8 mouse cellular contexts compared by ENCODE assay signal in genomic region chr8:70804481-70805206, GRCm38 (mm10). TPM values are rescaled to one million over a fixed set of nuclear protein-coding genes. Genes with fewer than 3 reads are reported as not detected.
DNase-seq lines count a peak whose midpoint lies in the region; ATAC-seq and TF ChIP-seq lines count a peak whose summit lies in the region.

Mast3 (minus strand) TSS chr8:70805054.

- no peak for TF ChIP-seq POLR2A in cerebellum, adult 2 months (IDR thresholded peaks at IDR 0.05; ENCODE audit: borderline replicate concordance, insufficient read depth, low read length)
- TF ChIP-seq POLR2A in spleen, adult 2 months (IDR thresholded peaks at IDR 0.05; ENCODE audit: low read depth, low read length) = peak; percentile 41

- no peaks in the 10 kb centered on the region for H3K36me3 ChIP-seq in intestine, postnatal 0 days (ENCODE audit: control insufficient read depth, insufficient read depth)
- H3K36me3 ChIP-seq in limb, embryonic 13.5 days = no peaks in the 10 kb centered on the region
- no peaks in the 10 kb centered on the region for H3K36me3 ChIP-seq in midbrain, embryonic 15.5 days (replicated peaks)
- H3K36me3 ChIP-seq in spleen, adult 2 months (ENCODE audit: control insufficient read depth, insufficient read depth, low read length) = no peaks in the 10 kb centered on the region

- peaks cover 4% of the 10 kb centered on the region; the same call in 1 of the 2 replicates for H3K4me1 ChIP-seq in cerebellum, adult 2 months (ENCODE audit: control insufficient read depth, insufficient read depth, low read length)
- 0 out of 2 replicates have a peak, but pooled peaks cover 3% of the 10 kb centered on the region for H3K4me1 ChIP-seq in intestine, postnatal 0 days (replicated peaks; ENCODE audit: control insufficient read depth, insufficient read depth, low read length)
- H3K4me1 ChIP-seq in limb, embryonic 13.5 days = peaks cover 12% of the 10 kb centered on the region
- peaks cover 21% of the 10 kb centered on the region for H3K4me1 ChIP-seq in midbrain, embryonic 15.5 days
- peaks cover 49% of the 10 kb centered on the region; the same call in 1 of the 2 replicates for H3K4me1 ChIP-seq in spleen, adult 2 months (ENCODE audit: control insufficient read depth, insufficient read depth, insufficient read length)

- no peak for TF ChIP-seq CTCF in cerebellum, adult 2 months (IDR thresholded peaks at IDR 0.05; ENCODE audit: borderline replicate concordance, insufficient read depth, low read depth, low read length)
- no peak for TF ChIP-seq CTCF in intestine, postnatal 0 days (IDR thresholded peaks at IDR 0.05; ENCODE audit: low read depth)
- TF ChIP-seq CTCF in spleen, adult 2 months (IDR thresholded peaks at IDR 0.05; ENCODE audit: extremely low read depth, insufficient read depth, insufficient read length, insufficient replicate concordance) = no peak

- peaks cover 2% of the 10 kb centered on the region; the same call in 1 of the 2 replicates for H3K27me3 ChIP-seq in cerebellum, adult 2 months (ENCODE audit: control insufficient read depth, insufficient read depth, low read length)
- H3K27me3 ChIP-seq in intestine, postnatal 0 days (replicated peaks; ENCODE audit: control insufficient read depth, insufficient read depth, low read length) = no peaks in the 10 kb centered on the region
- peaks cover 66% of the 10 kb centered on the region for H3K27me3 ChIP-seq in limb, embryonic 13.5 days
- H3K27me3 ChIP-seq in midbrain, embryonic 15.5 days (replicated peaks) = peaks cover 56% of the 10 kb centered on the region
- no peaks in the 10 kb centered on the region for H3K27me3 ChIP-seq in spleen, adult 2 months (ENCODE audit: control insufficient read depth, insufficient read depth, low read length)

- WGBS in cerebellum, adult 2 months = under 1% methylated on average over 45 of the region's 45 CpGs
- 1% methylated on average over 45 of the region's 45 CpGs for WGBS in intestine, postnatal 0 days
- under 1% methylated on average over 45 of the region's 45 CpGs for WGBS in limb, embryonic 13.5 days
- under 1% methylated on average over 45 of the region's 45 CpGs for WGBS in midbrain, embryonic 15.5 days
- WGBS in spleen, adult 2 months = 1% methylated on average over 45 of the region's 45 CpGs

- H3K9me3 ChIP-seq in intestine, postnatal 0 days (ENCODE audit: control insufficient read depth) = no peaks in the 10 kb centered on the region
- no peaks in the 10 kb centered on the region for H3K9me3 ChIP-seq in limb, embryonic 13.5 days
- no peaks in the 10 kb centered on the region for H3K9me3 ChIP-seq in midbrain, embryonic 15.5 days

- peak within 1 kb of the TSS; percentile 60 for H3K4me3 ChIP-seq in cerebellum, adult 2 months (replicated peaks; ENCODE audit: insufficient read depth, low read depth, low read length)
- peak within 1 kb of the TSS; percentile 54 for H3K4me3 ChIP-seq in intestine, postnatal 0 days (ENCODE audit: low read depth, low read length)
- H3K4me3 ChIP-seq in limb, embryonic 13.5 days = peak within 1 kb of the TSS; percentile 57
- peak within 1 kb of the TSS; percentile 55 for H3K4me3 ChIP-seq in midbrain, embryonic 15.5 days
- H3K4me3 ChIP-seq in spleen, adult 2 months (ENCODE audit: extremely low read depth, insufficient read depth, insufficient read length) = peak within 1 kb of the TSS; percentile 63

- peak; percentile 83 for ATAC-seq in intestine, postnatal 0 days
- ATAC-seq in limb, embryonic 13.5 days (ENCODE audit: low FRiP score, low read depth) = peak; percentile 89
- ATAC-seq in midbrain, embryonic 15.5 days (replicated peaks) = peak; percentile 88

- H3K27ac ChIP-seq in cerebellum, adult 2 months (ENCODE audit: insufficient read depth, low read length) = peak within 1 kb of the TSS; percentile 19; the same call in 1 of the 2 replicates
- H3K27ac ChIP-seq in intestine, postnatal 0 days (ENCODE audit: low read depth, low read length) = peak within 1 kb of the TSS; percentile 22; the same call in 1 of the 2 replicates
- no peak within 1 kb of the TSS for H3K27ac ChIP-seq in limb, embryonic 13.5 days
- H3K27ac ChIP-seq in midbrain, embryonic 15.5 days = no peak within 1 kb of the TSS
- H3K27ac ChIP-seq in spleen, adult 2 months (ENCODE audit: insufficient read depth, low read length) = peak within 1 kb of the TSS; percentile 88

- H3K9ac ChIP-seq in intestine, postnatal 0 days (ENCODE audit: low read depth, low read length) = peak within 1 kb of the TSS; percentile 31; the same call in 1 of the 2 replicates
- H3K9ac ChIP-seq in limb, embryonic 13.5 days = peak within 1 kb of the TSS; percentile 54
- peak within 1 kb of the TSS; percentile 44 for H3K9ac ChIP-seq in midbrain, embryonic 15.5 days

- peak; percentile 67 to 73 for DNase-seq in cerebellum, adult 2 months
- no peak for DNase-seq in cerebellum, adult 8-10 months
- DNase-seq in embryo, embryonic 11.5 days (ENCODE audit: low read depth, low spot score) = peak; percentile 59
- no peak for DNase-seq in gonadal fat pad, adult 2 months (ENCODE audit: low read depth)
- DNase-seq in spleen, adult 2 months (ENCODE audit: low read depth in 1 of 2, low spot score in 2 of 2) = peak; percentile 54 to 89

- H3K4me2 ChIP-seq in intestine, postnatal 0 days (replicated peaks; ENCODE audit: low read depth) = peak within 1 kb of the TSS; percentile 97
- peak within 1 kb of the TSS; percentile 83 for H3K4me2 ChIP-seq in limb, embryonic 13.5 days (replicated peaks)
- H3K4me2 ChIP-seq in midbrain, embryonic 15.5 days = peak within 1 kb of the TSS; percentile 88

RNA-seq across cellular contexts. Expression of gene Mast3, which starts in this region (rescaled TPM):
- polyA plus RNA-seq in cerebellum, adult 2 months (2012; rRNA removed) = 69.5 and 70.4 TPM in 2 replicates
- polyA plus RNA-seq in gonadal fat pad, adult 2 months (2012; rRNA removed) = 56.6 and 85.2 TPM in 2 replicates
- 4.4 and 7.2 TPM in 2 replicates for polyA plus RNA-seq in intestine, postnatal 0 days (2015; fragmentation: Nextera tagmentation; extraction: Ambion mirVana)
- 13.1 and 14.0 TPM in 2 replicates for polyA plus RNA-seq in limb, embryonic 13.5 days (2015; fragmentation: Nextera tagmentation; extraction: Ambion mirVana)
- 26.4 and 26.9 TPM in 2 replicates for polyA plus RNA-seq in midbrain, embryonic 15.5 days (2015; fragmentation: Nextera tagmentation; extraction: Ambion mirVana)
- 175 and 297 TPM in 2 replicates for polyA plus RNA-seq in spleen, adult 2 months (2012; rRNA removed)

Comparison
In these comparisons a context has a peak if more than half of its experiments do, and no peak if none do; other contexts are left out.
1. DNase-seq: peak in cerebellum, adult 2 months (2 of 2), embryo, embryonic 11.5 days (single experiment) and spleen, adult 2 months (2 of 2); none in cerebellum, adult 8-10 months (single experiment) and gonadal fat pad, adult 2 months (single experiment).
2. H3K27ac ChIP-seq: peak in cerebellum, adult 2 months (single experiment), intestine, postnatal 0 days (single experiment) and spleen, adult 2 months (single experiment); none in limb, embryonic 13.5 days (single experiment) and midbrain, embryonic 15.5 days (single experiment).
3. Peak in every context shown above with its lines, with median percentiles within 50 percentile points of each other: H3K4me3 ChIP-seq, ATAC-seq, H3K4me2 ChIP-seq and H3K9ac ChIP-seq.